Mouse (Mus musculus) kidney, embryonic 16.5 days (tissue): ENCODE results near the gene Xpnpep1. TPM values are rescaled to one million over a fixed set of nuclear protein-coding genes. Genes with fewer than 3 reads are reported as not detected.
A peak's percentile ranks its signal among the peaks of the same experiment; 100 is the strongest.

Source experiments
- ATAC-seq: fragments of 200-750 bp; cut with Nextera tagmentation; 2 replicates; pipeline ENCODE4 v1.8.0; 2017; ENCODE audit warnings: moderate TSS enrichment; ENCODE audit not compliant: low FRiP score, low TSS enrichment
- H3K27ac ChIP-seq: fragments of 300-500 bp; sonication (generic); 2 replicates; pipeline ENCODE4 v1.5.1; 2014; ENCODE audit warnings: low read length
- H3K27me3 ChIP-seq: fragments of 300-500 bp; sonication (generic); 2 replicates; pipeline ENCODE4 v1.6.1; 2014; ENCODE audit warnings: low read length, control low read depth, mixed read lengths; ENCODE audit not compliant: insufficient read depth
- H3K36me3 ChIP-seq: fragments of 300-500 bp; sonication (generic); 2 replicates; pipeline ENCODE4 v1.6.1; 2014; ENCODE audit warnings: low read length, control low read depth, mixed read lengths; ENCODE audit not compliant: insufficient read depth
- H3K4me1 ChIP-seq: fragments of 300-500 bp; sonication (generic); 2 replicates; pipeline ENCODE4 v1.6.1; 2014; ENCODE audit warnings: low read length, control low read depth, mixed read lengths; ENCODE audit not compliant: insufficient read depth
- H3K4me2 ChIP-seq: fragments of 300-500 bp; sonication (generic); replicated peaks from 2 replicates; pipeline ENCODE4 v1.6.1; 2014; ENCODE audit warnings: low read depth, low read length
- H3K4me3 ChIP-seq: fragments of 300-500 bp; sonication (generic); 2 replicates; pipeline ENCODE4 v1.5.1; 2014; ENCODE audit warnings: mild to moderate bottlenecking, low read length
- H3K9ac ChIP-seq: fragments of 300-500 bp; sonication (generic); replicated peaks from 2 replicates; pipeline ENCODE4 v1.6.1; 2014; ENCODE audit warnings: low read length
- H3K9me3 ChIP-seq: fragments of 300-500 bp; sonication (generic); 2 replicates; pipeline ENCODE4 v1.6.1; 2016; ENCODE audit warnings: low read length, control low read depth
- WGBS: fragments of 180-500 bp; shearing (Covaris S2); extraction: QIAGEN DNeasy Blood & Tissue Kit; methylation state at CpG from one replicate; pipeline ENCODE4 v1.1.7; 2014; 5-methylcytosine and 5-hydroxymethylcytosine counted together
- polyA plus RNA-seq: library from polyadenylated mRNA; unstranded; fragments of >200 nt; fragmentation: Nextera tagmentation; extraction: Ambion mirVana; gene quantifications from 2 replicates; pipeline ENCODE4 v1.2.1, GENCODE M21; 2015

Gene Xpnpep1
- polyA plus RNA-seq, 1 experiment from 2014 or later, result 166 TPM

GRCm38 (mm10) chr19:53078271-53079085, 38.5 kb upstream of the Xpnpep1 start:
- Histone ChIP-seq H3K9me3 (no peaks in the 10 kb centered on the region), H3K4me2 (no peak overlapping the region), H3K4me3 (no peak overlapping the region), H3K27ac (no peak overlapping the region), H3K36me3 (no peaks in the 10 kb centered on the region), H3K9ac (no peak overlapping the region), H3K27me3 (no peaks in the 10 kb centered on the region), H3K4me1 (peaks cover 56% of the 10 kb centered on the region)
- WGBS, result 76% methylated on average over 9 of the region's 9 CpGs
- ATAC-seq, result no peak

- no peak overlapping the region for H3K9ac ChIP-seq
- WGBS, result 84% methylated on average over 5 of the region's 5 CpGs
- H3K4me1 ChIP-seq, result peaks cover 59% of the 10 kb centered on the region
- ATAC-seq, result no peak
- H3K4me3 ChIP-seq, result no peak overlapping the region
- no peaks in the 10 kb centered on the region for H3K9me3 ChIP-seq
- no peak overlapping the region for H3K27ac ChIP-seq
- no peak overlapping the region for H3K4me2 ChIP-seq
- no peaks in the 10 kb centered on the region for H3K36me3 ChIP-seq
- H3K27me3 ChIP-seq, result no peaks in the 10 kb centered on the region
Measured at GRCm38 (mm10) chr19:53077278-53077677, 37.3 kb upstream of the Xpnpep1 start.

- H3K4me2 ChIP-seq, result no peak overlapping the region
- no peak overlapping the region for H3K9ac ChIP-seq
- H3K4me3 ChIP-seq, result no peak overlapping the region
- H3K27me3 ChIP-seq, result no peaks in the 10 kb centered on the region
- peak overlapping the region; percentile 25 for H3K27ac ChIP-seq
- ATAC-seq, result peak; percentile 20
- H3K36me3 ChIP-seq, result no peaks in the 10 kb centered on the region
- H3K9me3 ChIP-seq, result no peaks in the 10 kb centered on the region
- peaks cover 61% of the 10 kb centered on the region for H3K4me1 ChIP-seq
- WGBS, result 53% methylated on average over 18 of the region's 18 CpGs
Measured at GRCm38 (mm10) chr19:53076238-53076981, 36.4 kb upstream of the Xpnpep1 start.

GRCm38 (mm10) chr19:53075896-53076237, 35.9 kb upstream of the Xpnpep1 start:
- Histone ChIP-seq H3K27me3 (no peaks in the 10 kb centered on the region), H3K9ac (no peak overlapping the region), H3K4me1 (peaks cover 58% of the 10 kb centered on the region), H3K4me3 (no peak overlapping the region), H3K9me3 (no peaks in the 10 kb centered on the region), H3K4me2 (no peak overlapping the region), H3K36me3 (no peaks in the 10 kb centered on the region), H3K27ac (peak overlapping the region; percentile 66)
- no peak for ATAC-seq
- WGBS, result 85% methylated on average over 11 of the region's 11 CpGs

DNA sequence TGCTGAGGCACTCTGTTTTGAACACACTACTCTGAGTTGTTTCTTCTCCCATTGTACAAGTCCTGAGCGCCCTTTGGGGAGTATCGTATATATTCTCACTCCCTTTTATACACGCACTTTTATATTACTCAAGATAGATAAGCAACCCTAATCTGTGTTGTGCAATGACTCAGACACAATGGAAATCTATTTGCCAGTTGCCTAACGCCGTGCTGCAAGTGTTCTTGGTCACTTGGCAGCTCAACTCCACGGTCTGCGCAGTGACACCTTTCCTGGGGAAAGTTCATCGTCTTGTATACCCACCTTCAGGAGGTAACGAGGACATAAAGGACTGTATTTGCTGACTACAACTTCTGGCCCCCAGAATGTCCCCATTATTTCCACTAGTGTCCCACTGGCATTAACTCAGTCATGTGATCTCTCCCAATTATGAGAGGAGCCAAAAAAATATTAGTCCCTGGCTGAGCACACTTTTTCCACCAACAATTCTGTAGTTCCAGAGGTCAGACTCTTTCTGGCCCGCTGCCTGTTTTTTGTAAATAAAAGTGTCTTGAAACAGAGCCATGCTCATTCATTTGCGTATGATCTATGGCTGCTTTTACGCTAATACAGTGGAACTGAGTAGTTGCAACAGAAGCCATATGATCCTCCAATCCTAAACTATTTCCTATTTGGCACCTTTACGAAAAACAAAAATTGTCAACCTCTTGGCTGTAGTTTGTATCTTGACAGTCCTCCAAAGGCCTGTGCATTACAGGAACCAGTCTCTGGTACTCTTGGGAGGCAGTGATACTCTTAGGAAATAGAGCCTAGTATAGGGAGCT, 35.1 kb upstream of the Xpnpep1 start:
- H3K27ac ChIP-seq, result peak overlapping the region; percentile 66; the same call in 1 of the 2 replicates
- no peak overlapping the region for H3K4me3 ChIP-seq
- 75% methylated on average over 13 of the region's 13 CpGs for WGBS
- no peak overlapping the region for H3K4me2 ChIP-seq
- ATAC-seq, result no peak
- H3K9ac ChIP-seq, result no peak overlapping the region
- H3K27me3 ChIP-seq, result no peaks in the 10 kb centered on the region
- no peaks in the 10 kb centered on the region for H3K36me3 ChIP-seq
- H3K9me3 ChIP-seq, result no peaks in the 10 kb centered on the region
- H3K4me1 ChIP-seq, result peaks cover 54% of the 10 kb centered on the region

GRCm38 (mm10) chr19:53073521-53073920, 33.5 kb upstream of the Xpnpep1 start:
- H3K4me1 ChIP-seq, result peaks cover 48% of the 10 kb centered on the region
- H3K27ac ChIP-seq, result no peak overlapping the region
- H3K9me3 ChIP-seq, result no peaks in the 10 kb centered on the region
- no peak overlapping the region for H3K9ac ChIP-seq
- ATAC-seq, result no peak
- no peak overlapping the region for H3K4me3 ChIP-seq
- H3K27me3 ChIP-seq, result no peaks in the 10 kb centered on the region
- H3K4me2 ChIP-seq, result no peak overlapping the region
- 93% methylated on average over 4 of the region's 4 CpGs for WGBS
- no peaks in the 10 kb centered on the region for H3K36me3 ChIP-seq

DNA sequence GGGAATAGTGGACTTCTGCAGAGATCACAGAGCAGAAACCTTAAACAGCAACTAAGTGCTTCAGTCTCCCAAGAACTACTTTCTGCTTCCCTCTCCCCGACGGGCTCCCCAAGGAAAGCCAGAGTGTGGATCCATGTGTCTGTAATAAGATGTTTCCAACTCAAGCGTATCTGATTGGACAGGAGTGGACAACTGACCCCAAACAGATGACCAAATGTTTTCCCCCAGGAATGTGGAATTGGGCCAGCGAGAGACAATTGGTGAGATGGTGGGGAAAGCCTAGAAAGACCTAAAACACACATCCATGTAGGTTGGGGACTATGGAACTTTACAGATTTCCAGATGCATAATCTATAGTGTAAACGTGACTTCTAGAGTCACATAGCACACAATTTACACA, 32.4 kb upstream of the Xpnpep1 start:
- Histone ChIP-seq H3K27ac (no peak overlapping the region), H3K9ac (no peak overlapping the region), H3K36me3 (no peaks in the 10 kb centered on the region), H3K9me3 (no peaks in the 10 kb centered on the region), H3K27me3 (no peaks in the 10 kb centered on the region), H3K4me1 (peaks cover 43% of the 10 kb centered on the region), H3K4me3 (no peak overlapping the region), H3K4me2 (no peak overlapping the region)
- no peak for ATAC-seq
- 68% methylated on average over 5 of the region's 5 CpGs for WGBS

- peaks cover 41% of the 10 kb centered on the region for H3K4me1 ChIP-seq
- ATAC-seq, result no peak
- no peaks in the 10 kb centered on the region for H3K36me3 ChIP-seq
- H3K4me2 ChIP-seq, result no peak overlapping the region
- H3K27me3 ChIP-seq, result no peaks in the 10 kb centered on the region
- no peak overlapping the region for H3K4me3 ChIP-seq
- peak overlapping the region; percentile 29; the same call in 1 of the 2 replicates for H3K27ac ChIP-seq
- H3K9me3 ChIP-seq, result no peaks in the 10 kb centered on the region
- WGBS, result 60% methylated on average over 5 of the region's 5 CpGs
- H3K9ac ChIP-seq, result no peak overlapping the region
Measured at GRCm38 (mm10) chr19:53071651-53072050, 31.6 kb upstream of the Xpnpep1 start.

GRCm38 (mm10) chr19:53070870-53071269, 30.9 kb upstream of the Xpnpep1 start:
- Histone ChIP-seq H3K4me2 (no peak overlapping the region), H3K9me3 (no peaks in the 10 kb centered on the region), H3K36me3 (no peaks in the 10 kb centered on the region), H3K4me3 (no peak overlapping the region), H3K9ac (no peak overlapping the region), H3K4me1 (peaks cover 41% of the 10 kb centered on the region), H3K27ac (0 out of 2 replicates have a peak overlapping the region, but pooled peaks have one; percentile 18), H3K27me3 (no peaks in the 10 kb centered on the region)
- no peak for ATAC-seq
- WGBS, result 41% methylated on average over 4 of the region's 4 CpGs
